Mouse (Mus musculus): ENCODE results near the gene 1700020N01Rik. TPM values are rescaled to one million over a fixed set of nuclear protein-coding genes. Genes with fewer than 3 reads are reported as not detected.
A peak's percentile ranks its signal among the peaks of the same experiment; 100 is the strongest.

Gene 1700020N01Rik
- polyA plus RNA-seq, 1 experiment from 2014 or later = not detected

DNA sequence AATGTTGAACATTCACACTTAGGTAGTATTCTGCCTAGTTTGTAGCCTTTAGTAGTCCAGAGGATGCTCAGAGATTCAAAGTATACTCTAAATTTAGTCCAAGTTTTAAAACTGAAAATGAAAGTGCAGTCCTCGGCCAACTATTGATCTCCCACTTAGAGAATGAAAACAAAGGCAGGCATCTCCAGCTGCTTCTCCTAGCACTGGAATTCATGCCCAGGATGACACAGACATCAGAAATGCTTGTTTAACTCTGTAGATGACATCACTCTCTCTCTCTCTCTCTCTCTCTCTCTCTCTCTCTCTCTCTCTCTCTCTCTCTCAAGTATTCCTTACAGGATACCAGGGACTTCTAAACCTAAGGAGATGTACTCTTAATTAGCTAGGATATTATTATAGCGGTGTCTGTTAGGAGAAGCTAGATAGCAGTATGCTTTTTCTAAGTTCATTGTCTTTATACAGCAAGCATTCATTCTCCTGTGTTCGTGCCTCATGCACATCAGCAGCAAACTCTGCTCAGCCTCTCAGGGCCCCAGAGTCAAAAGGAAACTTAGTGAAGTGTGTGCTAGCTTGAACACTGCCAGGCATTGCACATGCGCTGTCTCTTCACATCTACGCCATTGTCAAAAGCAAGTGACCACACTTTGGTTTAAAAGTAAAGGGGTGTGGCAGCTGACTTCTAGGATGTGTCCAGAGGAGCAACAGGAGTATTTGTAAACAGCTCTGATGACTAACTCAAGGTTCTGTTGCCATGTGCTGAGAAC is 26.0 kb downstream of the 1700020N01Rik start:
- no peak overlapping the region for H3K27ac ChIP-seq
- no peaks in the 10 kb centered on the region for H3K4me1 ChIP-seq (replicated peaks; ENCODE audit: control insufficient read depth, insufficient read depth, low read length)
- ATAC-seq (ENCODE audit: low FRiP score) (no peak), DNase-seq (ENCODE audit: low spot score) (no peak)
- H3K9ac ChIP-seq = no peak overlapping the region
- no peaks in the 10 kb centered on the region for H3K9me3 ChIP-seq (ENCODE audit: control insufficient read depth, low read length)
- H3K4me2 ChIP-seq (replicated peaks) = no peak overlapping the region
- no peak overlapping the region for H3K4me3 ChIP-seq (replicated peaks; ENCODE audit: low read length)
- 78% methylated on average over 5 of the region's 5 CpGs for WGBS
- no peaks in the 10 kb centered on the region for H3K27me3 ChIP-seq (ENCODE audit: control insufficient read depth, insufficient read depth, low read length)
- H3K36me3 ChIP-seq (replicated peaks; ENCODE audit: control insufficient read depth, insufficient read depth) = no peaks in the 10 kb centered on the region

- H3K36me3 ChIP-seq (replicated peaks; ENCODE audit: control insufficient read depth, insufficient read depth) = no peaks in the 10 kb centered on the region
- H3K4me1 ChIP-seq (replicated peaks; ENCODE audit: control insufficient read depth, insufficient read depth, low read length) = no peaks in the 10 kb centered on the region
- no peak overlapping the region for H3K4me2 ChIP-seq (replicated peaks)
- no peak for ATAC-seq (ENCODE audit: low FRiP score)
- H3K9ac ChIP-seq = no peak overlapping the region
- H3K4me3 ChIP-seq (replicated peaks; ENCODE audit: low read length) = no peak overlapping the region
- no peaks in the 10 kb centered on the region for H3K27me3 ChIP-seq (ENCODE audit: control insufficient read depth, insufficient read depth, low read length)
- H3K27ac ChIP-seq = no peak overlapping the region
- DNase-seq (ENCODE audit: low spot score) = no peak
- no peaks in the 10 kb centered on the region for H3K9me3 ChIP-seq (ENCODE audit: control insufficient read depth, low read length)
- 82% methylated on average over 7 of the region's 7 CpGs for WGBS
Measured at GRCm38 (mm10) chr10:21622065-21622464, 29.1 kb downstream of the 1700020N01Rik start.

DNA sequence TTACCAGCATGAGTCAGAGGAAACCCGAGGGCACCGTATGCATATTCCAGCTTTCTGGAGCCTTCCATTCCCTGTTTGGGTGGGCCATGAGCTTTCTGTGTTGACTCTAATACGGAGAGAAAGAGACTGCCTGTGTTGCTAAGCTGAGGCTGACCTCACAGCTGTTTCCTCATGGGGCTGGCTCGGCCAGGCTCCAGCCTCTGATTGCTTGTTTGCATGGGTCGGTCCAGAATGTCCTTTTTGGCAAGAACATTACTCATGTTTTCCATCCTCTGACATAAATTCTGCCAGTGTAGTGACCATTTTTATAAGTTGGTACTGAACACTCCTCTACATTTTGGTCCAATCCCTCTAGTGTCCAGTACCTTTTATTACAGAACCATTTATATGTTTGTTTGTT is 35.6 kb downstream of the 1700020N01Rik start:
- no peaks in the 10 kb centered on the region for H3K27me3 ChIP-seq (ENCODE audit: control insufficient read depth, insufficient read depth, low read length)
- no peaks in the 10 kb centered on the region for H3K36me3 ChIP-seq (replicated peaks; ENCODE audit: control insufficient read depth, insufficient read depth)
- no peak overlapping the region for H3K4me2 ChIP-seq (replicated peaks)
- no peaks in the 10 kb centered on the region for H3K4me1 ChIP-seq (replicated peaks; ENCODE audit: control insufficient read depth, insufficient read depth, low read length)
- no peak overlapping the region for H3K4me3 ChIP-seq (replicated peaks; ENCODE audit: low read length)
- no peak overlapping the region for H3K9ac ChIP-seq
- no peak overlapping the region for H3K27ac ChIP-seq
- ATAC-seq (ENCODE audit: low FRiP score) (no peak), DNase-seq (ENCODE audit: low spot score) (no peak)
- no peaks in the 10 kb centered on the region for H3K9me3 ChIP-seq (ENCODE audit: control insufficient read depth, low read length)
- 78% methylated on average over 5 of the region's 5 CpGs for WGBS

- Histone ChIP-seq H3K4me3 (replicated peaks; ENCODE audit: low read length) (no peak overlapping the region), H3K9ac (no peak overlapping the region), H3K9me3 (ENCODE audit: control insufficient read depth, low read length) (no peaks in the 10 kb centered on the region), H3K4me1 (replicated peaks; ENCODE audit: control insufficient read depth, insufficient read depth, low read length) (no peaks in the 10 kb centered on the region), H3K36me3 (replicated peaks; ENCODE audit: control insufficient read depth, insufficient read depth) (no peaks in the 10 kb centered on the region), H3K4me2 (replicated peaks) (no peak overlapping the region), H3K27ac (no peak overlapping the region), H3K27me3 (ENCODE audit: control insufficient read depth, insufficient read depth, low read length) (no peaks in the 10 kb centered on the region)
- DNase-seq (ENCODE audit: low spot score) = no peak
- 85% methylated on average over 10 of the region's 10 CpGs for WGBS
- no peak for ATAC-seq (ENCODE audit: low FRiP score)
Measured at GRCm38 (mm10) chr10:21629031-21629740, 36.2 kb downstream of the 1700020N01Rik start.

DNA sequence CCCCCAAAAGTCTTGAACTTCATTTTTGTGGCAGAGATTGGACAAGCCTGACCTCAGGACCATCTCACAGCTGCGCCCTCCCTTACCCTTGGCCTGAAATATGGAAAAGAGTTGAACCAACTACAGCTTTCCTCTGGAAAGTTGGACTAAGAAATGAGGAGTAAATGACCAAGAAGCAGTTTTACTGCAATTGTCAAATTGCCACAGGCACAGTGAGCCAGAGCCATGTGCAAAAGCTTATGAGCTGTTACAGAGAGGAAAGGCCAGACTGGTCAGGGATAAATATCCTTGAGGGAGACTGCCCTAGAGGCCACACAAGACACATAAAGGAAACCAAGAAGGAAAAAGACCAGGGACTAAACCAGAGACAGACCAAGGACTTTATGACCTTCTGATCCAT is 38.5 kb downstream of the 1700020N01Rik start:
- Histone ChIP-seq H3K27me3 (ENCODE audit: control insufficient read depth, insufficient read depth, low read length) (no peaks in the 10 kb centered on the region), H3K4me3 (replicated peaks; ENCODE audit: low read length) (no peak overlapping the region)
- no peak for ATAC-seq (ENCODE audit: low FRiP score)

DNA sequence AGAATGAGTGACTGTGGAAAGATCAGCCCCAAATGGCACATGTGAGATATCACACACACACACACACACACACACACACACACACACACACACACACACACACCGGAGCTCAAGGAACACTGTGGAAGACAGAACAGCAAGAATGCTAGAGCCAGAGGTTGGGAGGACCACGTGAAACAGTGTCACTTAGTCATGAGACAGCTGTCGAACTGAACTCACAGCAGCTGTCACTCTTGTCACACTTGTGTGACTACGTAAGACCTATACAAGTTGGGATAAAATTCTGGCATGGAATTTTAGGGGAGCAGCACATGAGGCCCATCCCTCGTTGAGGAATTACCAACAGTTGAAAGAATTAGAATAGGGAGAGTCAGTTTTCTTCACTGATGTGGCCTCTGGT is 39.7 kb downstream of the 1700020N01Rik start:
- H3K9ac ChIP-seq = no peak overlapping the region
- H3K27me3 ChIP-seq (ENCODE audit: control insufficient read depth, insufficient read depth, low read length) = no peaks in the 10 kb centered on the region
- H3K27ac ChIP-seq = no peak overlapping the region
- WGBS = 71% methylated on average over 5 of the region's 5 CpGs
- H3K4me1 ChIP-seq (replicated peaks; ENCODE audit: control insufficient read depth, insufficient read depth, low read length) = no peaks in the 10 kb centered on the region; the same call in 1 of the 2 replicates
- no peak for DNase-seq (ENCODE audit: low spot score)
- H3K4me3 ChIP-seq (replicated peaks; ENCODE audit: low read length) = no peak overlapping the region
- H3K36me3 ChIP-seq (replicated peaks; ENCODE audit: control insufficient read depth, insufficient read depth) = no peaks in the 10 kb centered on the region
- no peak overlapping the region for H3K4me2 ChIP-seq (replicated peaks)
- H3K9me3 ChIP-seq (ENCODE audit: control insufficient read depth, low read length) = no peaks in the 10 kb centered on the region
- ATAC-seq (ENCODE audit: low FRiP score) = no peak

More for the DNA sequence above, 38.5 kb downstream of the 1700020N01Rik start:
- no peaks in the 10 kb centered on the region for H3K9me3 ChIP-seq (ENCODE audit: control insufficient read depth, low read length)
- H3K27ac ChIP-seq = no peak overlapping the region
- H3K4me2 ChIP-seq (replicated peaks) = no peak overlapping the region
- no peak for DNase-seq (ENCODE audit: low spot score)
- H3K4me1 ChIP-seq (replicated peaks; ENCODE audit: control insufficient read depth, insufficient read depth, low read length) = no peaks in the 10 kb centered on the region
- H3K9ac ChIP-seq = no peak overlapping the region
- H3K36me3 ChIP-seq (replicated peaks; ENCODE audit: control insufficient read depth, insufficient read depth) = no peaks in the 10 kb centered on the region
- 94% methylated on average over 1 of the region's 1 CpGs for WGBS

DNA sequence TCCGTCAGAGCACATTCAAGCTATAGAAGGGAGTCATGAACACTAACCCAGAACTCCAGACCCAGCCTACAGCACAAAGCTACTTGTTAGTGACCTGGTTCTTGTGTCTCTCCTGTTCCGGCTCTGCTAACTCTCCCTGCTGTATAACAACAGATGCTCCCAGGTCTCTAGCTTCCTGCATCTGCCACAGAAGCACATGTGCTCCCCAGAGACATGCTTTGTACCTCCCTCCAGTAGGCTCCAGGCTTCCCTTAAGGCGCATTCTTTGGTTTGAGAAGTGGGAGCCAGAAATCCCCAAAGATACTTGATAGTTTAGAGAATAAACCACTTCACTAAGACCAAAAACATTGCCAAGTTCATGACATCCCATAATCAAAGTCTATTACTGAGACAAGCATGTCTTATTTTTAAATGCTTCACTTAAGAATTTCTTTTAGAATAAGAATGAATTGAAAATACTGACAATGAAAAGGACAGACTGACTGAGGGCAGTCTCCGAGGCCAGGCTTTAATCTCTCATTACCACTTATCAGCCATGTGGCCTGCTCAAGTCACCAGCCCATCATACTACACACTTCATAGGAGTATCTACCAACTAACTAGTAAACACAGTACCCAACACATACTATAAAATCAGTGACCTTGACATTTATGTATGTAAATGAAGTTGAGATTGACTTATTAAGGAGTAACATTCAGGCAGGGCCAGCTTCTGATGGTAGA is 43.2 kb downstream of the 1700020N01Rik start:
- H3K27ac ChIP-seq = no peak overlapping the region
- H3K9ac ChIP-seq = no peak overlapping the region
- no peaks in the 10 kb centered on the region for H3K36me3 ChIP-seq (replicated peaks; ENCODE audit: control insufficient read depth, insufficient read depth)
- no peaks in the 10 kb centered on the region; the same call in 1 of the 2 replicates for H3K4me1 ChIP-seq (replicated peaks; ENCODE audit: control insufficient read depth, insufficient read depth, low read length)
- no peak for ATAC-seq (ENCODE audit: low FRiP score)
- DNase-seq (ENCODE audit: low spot score) = no peak
- no peaks in the 10 kb centered on the region for H3K27me3 ChIP-seq (ENCODE audit: control insufficient read depth, insufficient read depth, low read length)
- 84% methylated on average over 4 of the region's 4 CpGs for WGBS
- no peak overlapping the region for H3K4me3 ChIP-seq (replicated peaks; ENCODE audit: low read length)
- no peak overlapping the region for H3K4me2 ChIP-seq (replicated peaks)
- H3K9me3 ChIP-seq (ENCODE audit: control insufficient read depth, low read length) = no peaks in the 10 kb centered on the region

GRCm38 (mm10) chr10:21636711-21637081 is 43.8 kb downstream of the 1700020N01Rik start:
- Histone ChIP-seq H3K4me3 (replicated peaks; ENCODE audit: low read length) (no peak overlapping the region), H3K4me2 (replicated peaks) (no peak overlapping the region), H3K36me3 (replicated peaks; ENCODE audit: control insufficient read depth, insufficient read depth) (no peaks in the 10 kb centered on the region), H3K27me3 (ENCODE audit: control insufficient read depth, insufficient read depth, low read length) (no peaks in the 10 kb centered on the region), H3K9ac (no peak overlapping the region), H3K9me3 (ENCODE audit: control insufficient read depth, low read length) (no peaks in the 10 kb centered on the region), H3K27ac (no peak overlapping the region), H3K4me1 (replicated peaks; ENCODE audit: control insufficient read depth, insufficient read depth, low read length) (no peaks in the 10 kb centered on the region; the same call in 1 of the 2 replicates)
- ATAC-seq (ENCODE audit: low FRiP score) = no peak
- peak; percentile 26 for DNase-seq (ENCODE audit: low spot score)
- WGBS = 56% methylated on average over 6 of the region's 6 CpGs

GRCm38 (mm10) chr10:21651388-21651787 is 58.4 kb downstream of the 1700020N01Rik start:
- no peak for DNase-seq (ENCODE audit: low spot score)

More at GRCm38 (mm10) chr10:21651388-21651787, 58.4 kb downstream of the 1700020N01Rik start:
- no peak for ATAC-seq (ENCODE audit: low FRiP score)
- H3K27me3 ChIP-seq (ENCODE audit: control insufficient read depth, insufficient read depth, low read length) = no peaks in the 10 kb centered on the region
- H3K27ac ChIP-seq = no peak overlapping the region
- no peaks in the 10 kb centered on the region for H3K4me1 ChIP-seq (replicated peaks; ENCODE audit: control insufficient read depth, insufficient read depth, low read length)
- H3K4me3 ChIP-seq (replicated peaks; ENCODE audit: low read length) = no peak overlapping the region
- 90% methylated on average over 4 of the region's 4 CpGs for WGBS
- H3K9me3 ChIP-seq (ENCODE audit: control insufficient read depth, low read length) = 0 out of 2 replicates have a peak, but pooled peaks cover 4% of the 10 kb centered on the region
- no peak overlapping the region for H3K9ac ChIP-seq
- H3K36me3 ChIP-seq (replicated peaks; ENCODE audit: control insufficient read depth, insufficient read depth) = no peaks in the 10 kb centered on the region
- no peak overlapping the region for H3K4me2 ChIP-seq (replicated peaks)

Data from hindbrain, embryonic 14.5 days (tissue).